Mouse (Mus musculus): Measurements from ENCODE around the gene Clec18a. TPM values are rescaled to one million over a fixed set of nuclear protein-coding genes. Genes with fewer than 3 reads are reported as not detected.

Clec18a gene
- total and polyA plus RNA-seq, 3 experiments = not detected

DNA sequence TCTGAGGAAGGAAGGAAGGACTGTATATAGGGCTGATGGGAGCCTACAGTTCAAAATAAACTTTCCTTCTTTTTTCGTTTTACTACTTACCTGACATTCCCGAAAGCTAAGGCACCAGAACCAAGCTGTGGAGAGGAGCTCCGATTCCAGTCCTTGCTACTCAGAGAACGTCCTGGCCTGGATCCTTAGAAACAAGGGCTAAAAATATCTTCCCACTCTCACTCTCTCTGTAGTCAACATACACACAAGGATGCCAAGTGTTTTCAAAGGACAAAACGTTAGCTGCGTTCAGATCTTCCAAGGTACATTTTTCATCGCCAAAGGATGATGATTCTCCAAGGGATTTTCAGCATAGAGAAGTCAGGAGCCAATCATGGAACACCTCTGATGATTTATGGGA, 520 bp downstream of the Clec18a start:
- Histone ChIP-seq H3K9me3 (replicated peaks; ENCODE audit: insufficient read depth, low read length) (no peaks in the 10 kb centered on the region), H3K27ac (ENCODE audit: control insufficient read depth, low read depth, low read length) (no peak overlapping the region), H3K27me3 (ENCODE audit: control insufficient read depth in 1 of 2, insufficient read depth in 2 of 2, low read length in 2 of 2) (no peaks in the 10 kb centered on the region), H3K9ac (ENCODE audit: control insufficient read depth, low read depth, low read length, poor library complexity, severe bottlenecking) (no peak overlapping the region), H3K36me3 (ENCODE audit: control insufficient read depth in 1 of 2, insufficient read depth in 2 of 2, low read length in 2 of 2) (peaks cover 0 to 3% of the 10 kb centered on the region in 2 experiments; a peak in 1 of 4 replicates), H3K4me3 (ENCODE audit: control insufficient read depth in 1 of 2, insufficient read depth in 1 of 2, low read depth in 2 of 2, low read length in 2 of 2) (no peak overlapping the region), H3K79me2 (ENCODE audit: control insufficient read depth, insufficient read depth, low read length, poor library complexity) (peaks cover 6% of the 10 kb centered on the region), H3K4me1 (ENCODE audit: control insufficient read depth in 1 of 2, insufficient read depth in 2 of 2, low read length in 2 of 2) (peaks cover 4 to 8% of the 10 kb centered on the region in 2 experiments)
- DNase-seq (ENCODE audit: low read depth, low spot score) = no peak
- no peak for TF ChIP-seq MEF2A (IDR thresholded peaks at IDR 0.05; ENCODE audit: extremely low read depth, insufficient replicate concordance, low read depth, low read length, poor library complexity, severe bottlenecking)
- TF ChIP-seq USF2 (IDR thresholded peaks at IDR 0.05; ENCODE audit: borderline replicate concordance in 1 of 2, insufficient read depth in 1 of 2, low read depth in 1 of 2, low read length in 2 of 2) = no peak
- no peak for TF ChIP-seq CHD2 (IDR thresholded peaks at IDR 0.05; ENCODE audit: low read length)

DNA sequence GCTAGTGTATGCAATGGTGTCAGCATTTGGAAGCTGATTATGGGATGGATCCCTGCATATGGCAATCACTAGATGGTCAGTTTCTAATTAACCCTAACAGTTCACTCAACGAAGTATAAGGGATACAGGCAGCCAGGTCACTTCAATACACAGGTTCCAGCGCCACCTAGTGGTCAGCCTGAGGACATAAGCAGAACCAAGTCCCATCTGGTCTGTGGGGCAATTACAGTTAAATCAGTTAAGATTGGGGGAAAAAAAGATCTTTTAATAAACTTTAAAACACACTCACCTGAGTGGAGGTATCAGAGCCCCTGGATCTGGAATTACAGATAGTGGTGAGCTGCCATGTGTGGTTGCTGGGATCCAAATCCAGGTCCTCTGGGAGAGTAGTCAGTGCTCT, 2.1 kb downstream of the Clec18a start:
- Histone ChIP-seq H3K27me3 (ENCODE audit: control insufficient read depth in 1 of 2, insufficient read depth in 2 of 2, low read length in 2 of 2) (no peaks in the 10 kb centered on the region), H3K27ac (ENCODE audit: control insufficient read depth, low read depth, low read length) (no peak overlapping the region), H3K4me1 (ENCODE audit: control insufficient read depth in 1 of 2, insufficient read depth in 2 of 2, low read length in 2 of 2) (0 out of 4 replicates have a peak, but pooled peaks cover 0 to 3% of the 10 kb centered on the region in 2 experiments), H3K4me3 (ENCODE audit: control insufficient read depth in 1 of 2, insufficient read depth in 1 of 2, low read depth in 2 of 2, low read length in 2 of 2) (no peak overlapping the region), H3K9ac (ENCODE audit: control insufficient read depth, low read depth, low read length, poor library complexity, severe bottlenecking) (no peak overlapping the region), H3K9me3 (replicated peaks; ENCODE audit: insufficient read depth, low read length) (no peaks in the 10 kb centered on the region), H3K36me3 (ENCODE audit: control insufficient read depth in 1 of 2, insufficient read depth in 2 of 2, low read length in 2 of 2) (no peaks in the 10 kb centered on the region), H3K79me2 (ENCODE audit: control insufficient read depth, insufficient read depth, low read length, poor library complexity) (peaks cover 2% of the 10 kb centered on the region; the same call in 1 of the 2 replicates)
- peak; percentile 84 for DNase-seq (ENCODE audit: low read depth, low spot score)
- TF ChIP-seq MAX (IDR thresholded peaks at IDR 0.05; ENCODE audit: low read length) (no peak), EP300 (IDR thresholded peaks at IDR 0.05; ENCODE audit: low read depth in 1 of 2, low read length in 2 of 2) (no peak), ETS1 (IDR thresholded peaks at IDR 0.05; ENCODE audit: low read depth, low read length) (no peak), MEF2A (IDR thresholded peaks at IDR 0.05; ENCODE audit: extremely low read depth, insufficient replicate concordance, low read depth, low read length, poor library complexity, severe bottlenecking) (no peak), TAL1 (IDR thresholded peaks at IDR 0.05; ENCODE audit: low read length) (no peak), CTCF (IDR thresholded peaks at IDR 0.05 in 2 of 3, conservative IDR thresholded peaks at IDR 0.05 in 1 of 3; ENCODE audit: control insufficient read depth in 1 of 3, insufficient read depth in 1 of 3, low read depth in 2 of 3, low read length in 3 of 3, poor library complexity in 1 of 3, severe bottlenecking in 1 of 3) (peak; percentile 75 to 95 (median 89)), BHLHE40 (IDR thresholded peaks at IDR 0.05; ENCODE audit: borderline replicate concordance, low read depth, low read length) (no peak), NELFE (IDR thresholded peaks at IDR 0.05; ENCODE audit: low read depth, low read length) (no peak), MYB (IDR thresholded peaks at IDR 0.05; ENCODE audit: low read depth, low read length) (no peak), GABPA (IDR thresholded peaks at IDR 0.05; ENCODE audit: low read depth, low read length) (no peak), TCF12 (IDR thresholded peaks at IDR 0.05; ENCODE audit: low read depth, low read length) (no peak), MAFK (IDR thresholded peaks at IDR 0.05; ENCODE audit: borderline replicate concordance, low read depth, low read length) (no peak), E2F4 (IDR thresholded peaks at IDR 0.05; ENCODE audit: borderline replicate concordance, low read depth, low read length) (no peak), USF1 (IDR thresholded peaks at IDR 0.05; ENCODE audit: low read depth, low read length) (no peak), CHD1 (IDR thresholded peaks at IDR 0.05; ENCODE audit: low read depth, low read length) (no peak), USF2 (IDR thresholded peaks at IDR 0.05; ENCODE audit: borderline replicate concordance in 1 of 2, insufficient read depth in 1 of 2, low read depth in 1 of 2, low read length in 2 of 2) (no peak), KAT2A (conservative IDR thresholded peaks at IDR 0.05; ENCODE audit: low read depth, low read length) (no peak), JUND (IDR thresholded peaks at IDR 0.05; ENCODE audit: low read depth, low read length) (no peak), UBTF (IDR thresholded peaks at IDR 0.05; ENCODE audit: borderline replicate concordance, insufficient read depth, low read depth, low read length) (no peak), MAZ (IDR thresholded peaks at IDR 0.05; ENCODE audit: low read depth, low read length) (no peak), MXI1 (IDR thresholded peaks at IDR 0.05; ENCODE audit: low read depth, low read length) (no peak), MYC (IDR thresholded peaks at IDR 0.05; ENCODE audit: low read depth, low read length) (no peak), RCOR1 (IDR thresholded peaks at IDR 0.05; ENCODE audit: low read depth, low read length) (no peak), ZKSCAN1 (IDR thresholded peaks at IDR 0.05; ENCODE audit: low read depth, low read length) (no peak), ZNF384 (IDR thresholded peaks at IDR 0.05; ENCODE audit: low read depth, low read length) (no peak), RAD21 (IDR thresholded peaks at IDR 0.05; ENCODE audit: low read depth, low read length) (peak; percentile 89), SMC3 (IDR thresholded peaks at IDR 0.05; ENCODE audit: low read depth, low read length) (peak; percentile 89), CHD2 (IDR thresholded peaks at IDR 0.05; ENCODE audit: low read length) (no peak), POLR2A (IDR thresholded peaks at IDR 0.05; ENCODE audit: control insufficient read depth in 1 of 2, insufficient read depth in 1 of 2, low read depth in 1 of 2, low read length in 2 of 2, poor library complexity in 1 of 2) (no peak), ZMIZ1 (IDR thresholded peaks at IDR 0.05; ENCODE audit: low read depth, low read length) (no peak), POLR2AphosphoS5 (IDR thresholded peaks at IDR 0.05; ENCODE audit: borderline replicate concordance, low read depth, low read length) (no peak)

All from MEL (cell line).